Mouse (Mus musculus): Measurements from ENCODE around the gene Klf16. TPM values are rescaled to one million over a fixed set of nuclear protein-coding genes. Genes with fewer than 3 reads are reported as not detected.

Klf16 gene
- 1.2 TPM for polyA plus RNA-seq (2014; fragmentation: Illumina TruSeq; extraction: RNeasy Lipid Tissue Mini Kit (QIAGEN cat#74804); ENCODE audit: low read depth, low replicate concordance)

GRCm38 (mm10) chr10:80577195-80578130, at the start of gene Klf16:
Klf16 (minus strand) TSS chr10:80577321.

GRCm38 (mm10) chr10:80622661-80623456, 45.7 kb upstream of the Klf16 start, which contains the start of gene Csnk1g2:
Csnk1g2 (plus strand) TSS chr10:80622838.

DNA sequence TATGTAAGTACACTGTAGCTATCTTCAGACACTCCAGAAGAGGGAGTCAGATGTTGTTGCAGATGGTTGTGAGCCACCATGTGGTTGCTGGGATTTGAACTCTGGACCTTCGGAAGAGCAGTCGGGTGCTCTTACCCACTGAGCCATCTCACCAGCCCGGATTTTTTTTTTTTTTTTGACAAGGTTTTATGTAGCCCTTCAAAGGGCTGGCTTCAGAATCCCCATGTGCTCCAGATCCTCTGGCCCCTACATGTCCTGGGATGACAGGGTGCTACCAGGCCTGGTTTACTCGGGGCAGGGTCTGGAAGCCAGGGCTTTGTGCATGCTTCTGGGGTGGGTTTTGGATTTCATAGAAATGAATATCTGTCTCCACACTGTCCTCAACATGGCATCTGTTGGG, 28.6 kb upstream of the Klf16 start, which contains the start of gene Gm49322:
Gm49322 (plus strand) TSS at position 301 of the 400 bp plus-strand sequence.

GRCm38 (mm10) chr10:80602698-80603325, 25.7 kb upstream of the Klf16 start, which contains the start of the genes Scamp4 and Adat3:
Scamp4 (plus strand) TSS chr10:80602872.
Adat3 (plus strand) TSS chr10:80602880.

DNA sequence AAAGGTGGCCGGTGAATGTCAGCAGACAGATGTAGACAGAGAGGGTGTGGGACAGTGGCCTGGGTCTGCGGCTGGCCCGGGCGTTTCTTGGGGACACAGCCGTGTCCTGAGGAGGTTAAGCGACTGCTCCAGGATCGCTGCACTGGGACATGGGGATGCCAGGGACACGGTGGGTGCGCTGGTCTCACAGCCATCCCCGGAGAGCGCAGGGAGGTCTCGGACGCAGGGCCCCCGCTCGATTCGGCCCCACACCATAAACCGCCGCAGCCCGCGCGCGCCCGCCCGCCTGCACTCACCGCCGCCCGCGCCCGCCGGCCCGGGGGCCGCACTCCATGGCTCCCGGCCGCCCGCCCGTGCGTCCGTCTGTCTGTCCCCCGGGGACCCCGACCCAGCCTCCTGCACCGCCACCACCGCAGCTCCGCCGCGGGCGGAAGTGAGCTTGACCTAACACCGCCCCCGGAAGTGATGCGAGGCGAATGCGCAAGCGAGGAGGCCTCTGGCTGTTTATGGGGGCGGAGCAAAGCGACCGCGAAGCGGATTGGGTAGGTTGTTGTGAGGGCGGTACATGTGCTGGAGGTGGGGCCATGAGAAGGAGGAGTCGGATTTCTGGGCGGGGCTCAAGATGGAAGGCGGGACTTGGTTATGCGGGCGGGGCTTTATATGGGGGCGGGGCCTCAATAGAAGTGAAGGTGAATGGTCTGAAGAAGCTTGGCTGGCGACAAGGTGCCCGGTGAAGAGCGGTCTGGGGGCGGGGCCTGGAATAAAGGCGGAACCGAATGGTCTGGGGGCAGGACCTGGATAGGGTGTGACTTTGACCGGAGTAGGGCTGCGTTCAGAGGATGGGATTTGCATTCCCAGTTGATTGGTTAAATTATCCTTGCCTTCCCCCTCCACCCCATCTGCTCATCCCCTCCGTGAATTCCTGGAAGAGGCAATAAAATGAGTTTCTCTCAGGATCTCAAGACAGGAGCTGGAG, 13.0 kb upstream of the Klf16 start, which contains the start of gene Abhd17a:
Abhd17a (minus strand) TSS at position 463 of the 976 bp plus-strand sequence.

DNA sequence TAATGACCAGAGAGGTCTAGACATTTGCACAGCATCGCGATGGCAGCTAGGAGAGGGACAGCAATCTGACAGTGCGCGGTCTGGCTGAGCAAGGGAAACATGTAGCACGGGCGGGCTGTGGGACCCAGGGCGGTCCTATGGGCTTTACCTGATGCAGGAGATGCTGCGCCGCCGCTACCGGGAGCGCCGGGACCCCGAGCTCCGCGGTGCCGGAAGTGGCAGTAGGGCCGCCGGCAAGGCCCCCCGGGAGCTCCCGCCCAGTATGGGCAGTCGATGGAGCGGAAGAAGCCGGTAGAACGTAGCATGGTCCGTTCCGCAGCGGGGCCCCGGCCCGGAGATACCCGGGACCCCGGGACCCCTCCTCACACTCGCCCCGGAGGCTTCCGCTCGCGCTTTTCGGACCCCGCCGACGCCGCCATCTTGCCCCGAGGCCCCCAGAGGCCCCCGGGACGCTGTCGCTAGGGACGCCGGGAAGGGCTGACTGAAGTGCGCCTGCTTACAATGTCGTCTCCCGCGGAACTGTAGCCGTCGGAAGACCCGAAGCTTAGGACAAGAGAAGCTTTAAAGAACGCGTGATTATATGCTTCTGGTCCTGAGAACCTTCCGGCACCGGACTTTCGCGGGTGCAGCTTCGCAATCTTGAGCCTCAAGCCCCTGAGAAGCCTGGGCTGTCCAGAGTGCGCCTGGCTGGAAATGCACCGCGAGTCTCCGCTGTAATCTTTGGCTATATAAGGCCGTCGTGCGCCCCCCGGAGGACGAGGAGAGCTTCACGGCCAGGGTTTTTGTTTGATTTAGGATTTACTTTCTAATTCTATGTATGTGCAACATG, 15.8 kb downstream of the Klf16 start, which contains the start of gene Rexo1:
Rexo1 (minus strand) TSS at position 445 of the 829 bp plus-strand sequence.

GRCm38 (mm10) chr10:80538710-80539394, 38.3 kb downstream of the Klf16 start, which contains the start of gene Atp8b3:
Atp8b3 (minus strand) TSS chr10:80539124.

Other genes with a start within 250 kb of the Klf16 start
- gene Pcsk4, start 247.8 kb downstream of the Klf16 start, polyA plus RNA-seq (2014; fragmentation: Illumina TruSeq; extraction: RNeasy Lipid Tissue Mini Kit (QIAGEN cat#74804); ENCODE audit: low read depth, low replicate concordance), result not detected
- not detected for gene Reep6, start 247.4 kb downstream of the Klf16 start, polyA plus RNA-seq (2014; fragmentation: Illumina TruSeq; extraction: RNeasy Lipid Tissue Mini Kit (QIAGEN cat#74804); ENCODE audit: low read depth, low replicate concordance)
- gene Adamtsl5, start 228.9 kb downstream of the Klf16 start, polyA plus RNA-seq (2014; fragmentation: Illumina TruSeq; extraction: RNeasy Lipid Tissue Mini Kit (QIAGEN cat#74804); ENCODE audit: low read depth, low replicate concordance), result 0.82 TPM
- not detected for gene Plk5, start 220.9 kb downstream of the Klf16 start, polyA plus RNA-seq (2014; fragmentation: Illumina TruSeq; extraction: RNeasy Lipid Tissue Mini Kit (QIAGEN cat#74804); ENCODE audit: low read depth, low replicate concordance)
- gene Mex3d, start 189.7 kb downstream of the Klf16 start, polyA plus RNA-seq (2014; fragmentation: Illumina TruSeq; extraction: RNeasy Lipid Tissue Mini Kit (QIAGEN cat#74804); ENCODE audit: low read depth, low replicate concordance), result 13.4 TPM
- gene Mbd3, start 177.8 kb downstream of the Klf16 start, polyA plus RNA-seq (2014; fragmentation: Illumina TruSeq; extraction: RNeasy Lipid Tissue Mini Kit (QIAGEN cat#74804); ENCODE audit: low read depth, low replicate concordance), result not detected
- not detected for gene Uqcr11, start 170.5 kb downstream of the Klf16 start, polyA plus RNA-seq (2014; fragmentation: Illumina TruSeq; extraction: RNeasy Lipid Tissue Mini Kit (QIAGEN cat#74804); ENCODE audit: low read depth, low replicate concordance)
- 3.1 TPM for gene Tcf3, start 143.7 kb downstream of the Klf16 start, polyA plus RNA-seq (2014; fragmentation: Illumina TruSeq; extraction: RNeasy Lipid Tissue Mini Kit (QIAGEN cat#74804); ENCODE audit: low read depth, low replicate concordance)
- gene Onecut3, start 82.5 kb downstream of the Klf16 start, polyA plus RNA-seq (2014; fragmentation: Illumina TruSeq; extraction: RNeasy Lipid Tissue Mini Kit (QIAGEN cat#74804); ENCODE audit: low read depth, low replicate concordance), result not detected
- not detected for gene Atp8b3, start 38.2 kb downstream of the Klf16 start, polyA plus RNA-seq (2014; fragmentation: Illumina TruSeq; extraction: RNeasy Lipid Tissue Mini Kit (QIAGEN cat#74804); ENCODE audit: low read depth, low replicate concordance)
- gene Rexo1, start 15.8 kb downstream of the Klf16 start, polyA plus RNA-seq (2014; fragmentation: Illumina TruSeq; extraction: RNeasy Lipid Tissue Mini Kit (QIAGEN cat#74804); ENCODE audit: low read depth, low replicate concordance), result 0.52 TPM
- gene Abhd17a, start 13.0 kb upstream of the Klf16 start, polyA plus RNA-seq (2014; fragmentation: Illumina TruSeq; extraction: RNeasy Lipid Tissue Mini Kit (QIAGEN cat#74804); ENCODE audit: low read depth, low replicate concordance), result not detected
- gene Scamp4, start 25.6 kb upstream of the Klf16 start, polyA plus RNA-seq (2014; fragmentation: Illumina TruSeq; extraction: RNeasy Lipid Tissue Mini Kit (QIAGEN cat#74804); ENCODE audit: low read depth, low replicate concordance), result 1.0 TPM
- not detected for gene Adat3, start 25.6 kb upstream of the Klf16 start, polyA plus RNA-seq (2014; fragmentation: Illumina TruSeq; extraction: RNeasy Lipid Tissue Mini Kit (QIAGEN cat#74804); ENCODE audit: low read depth, low replicate concordance)
- not detected for gene Gm49322, start 28.7 kb upstream of the Klf16 start, polyA plus RNA-seq (2014; fragmentation: Illumina TruSeq; extraction: RNeasy Lipid Tissue Mini Kit (QIAGEN cat#74804); ENCODE audit: low read depth, low replicate concordance)
- 2.0 TPM for gene Csnk1g2, start 45.5 kb upstream of the Klf16 start, polyA plus RNA-seq (2014; fragmentation: Illumina TruSeq; extraction: RNeasy Lipid Tissue Mini Kit (QIAGEN cat#74804); ENCODE audit: low read depth, low replicate concordance)
- gene Btbd2, start 79.8 kb upstream of the Klf16 start, polyA plus RNA-seq (2014; fragmentation: Illumina TruSeq; extraction: RNeasy Lipid Tissue Mini Kit (QIAGEN cat#74804); ENCODE audit: low read depth, low replicate concordance), result 0.58 TPM
- 3.6 TPM for gene Mknk2, start 100.8 kb upstream of the Klf16 start, polyA plus RNA-seq (2014; fragmentation: Illumina TruSeq; extraction: RNeasy Lipid Tissue Mini Kit (QIAGEN cat#74804); ENCODE audit: low read depth, low replicate concordance)
- 3.9 TPM for gene Mob3a, start 124.7 kb upstream of the Klf16 start, polyA plus RNA-seq (2014; fragmentation: Illumina TruSeq; extraction: RNeasy Lipid Tissue Mini Kit (QIAGEN cat#74804); ENCODE audit: low read depth, low replicate concordance)
- not detected for gene Izumo4, start 124.9 kb upstream of the Klf16 start, polyA plus RNA-seq (2014; fragmentation: Illumina TruSeq; extraction: RNeasy Lipid Tissue Mini Kit (QIAGEN cat#74804); ENCODE audit: low read depth, low replicate concordance)
- gene Ap3d1, start 164.9 kb upstream of the Klf16 start, polyA plus RNA-seq (2014; fragmentation: Illumina TruSeq; extraction: RNeasy Lipid Tissue Mini Kit (QIAGEN cat#74804); ENCODE audit: low read depth, low replicate concordance), result 9.3 TPM
- 3.6 TPM for gene Dot1l, start 177.9 kb upstream of the Klf16 start, polyA plus RNA-seq (2014; fragmentation: Illumina TruSeq; extraction: RNeasy Lipid Tissue Mini Kit (QIAGEN cat#74804); ENCODE audit: low read depth, low replicate concordance)
- gene Sf3a2, start 220.9 kb upstream of the Klf16 start, polyA plus RNA-seq (2014; fragmentation: Illumina TruSeq; extraction: RNeasy Lipid Tissue Mini Kit (QIAGEN cat#74804); ENCODE audit: low read depth, low replicate concordance), result 2.6 TPM
- gene Plekhj1, start 221.3 kb upstream of the Klf16 start, polyA plus RNA-seq (2014; fragmentation: Illumina TruSeq; extraction: RNeasy Lipid Tissue Mini Kit (QIAGEN cat#74804); ENCODE audit: low read depth, low replicate concordance), result 2.5 TPM
- not detected for gene Amh, start 227.9 kb upstream of the Klf16 start, polyA plus RNA-seq (2014; fragmentation: Illumina TruSeq; extraction: RNeasy Lipid Tissue Mini Kit (QIAGEN cat#74804); ENCODE audit: low read depth, low replicate concordance)
- gene Jsrp1, start 236.2 kb upstream of the Klf16 start, polyA plus RNA-seq (2014; fragmentation: Illumina TruSeq; extraction: RNeasy Lipid Tissue Mini Kit (QIAGEN cat#74804); ENCODE audit: low read depth, low replicate concordance), result not detected
- gene Oaz1, start 249.3 kb upstream of the Klf16 start, polyA plus RNA-seq (2014; fragmentation: Illumina TruSeq; extraction: RNeasy Lipid Tissue Mini Kit (QIAGEN cat#74804); ENCODE audit: low read depth, low replicate concordance), result 163 TPM

Measured in adrenal gland, adult 10 weeks (tissue).